Mouse (Mus musculus) E14TG2a.4 (cell line): ENCODE data around the gene Irf2.

Source experiments
- H3K27me3 ChIP-seq: 2 replicates; pipeline ENCODE4 v1.6.1; 2014; ENCODE audit warnings: low read length, control low read depth; ENCODE audit not compliant: insufficient read depth
- H3K36me3 ChIP-seq: 2 replicates; pipeline ENCODE4 v1.6.1; 2014; ENCODE audit warnings: low read length, control low read depth; ENCODE audit not compliant: insufficient read depth
- H3K4me1 ChIP-seq: replicated peaks from 2 replicates; pipeline ENCODE4 v1.6.1; 2014; ENCODE audit warnings: low read depth, low read length, control low read depth
- H3K4me3 ChIP-seq: replicated peaks from 2 replicates; pipeline ENCODE4 v1.5.1; 2014; ENCODE audit warnings: mild to moderate bottlenecking, low read length
- H3K9me3 ChIP-seq: 2 replicates; pipeline ENCODE4 v1.6.1; 2014; ENCODE audit warnings: low read length, control low read depth
- CTCF ChIP-seq: conservative IDR thresholded peaks from 2 replicates; pipeline ENCODE4 v1.5.1; 2014; ENCODE audit warnings: low read length
- NANOG ChIP-seq: IDR thresholded peaks from 2 replicates; pipeline ENCODE4 v1.6.1; 2014; ENCODE audit warnings: borderline replicate concordance, low read length, mixed read lengths
- POU5F1 ChIP-seq: IDR thresholded peaks from 2 replicates; pipeline ENCODE4 v1.6.1; 2014; ENCODE audit warnings: low read length, borderline replicate concordance

Gene Irf2

DNA sequence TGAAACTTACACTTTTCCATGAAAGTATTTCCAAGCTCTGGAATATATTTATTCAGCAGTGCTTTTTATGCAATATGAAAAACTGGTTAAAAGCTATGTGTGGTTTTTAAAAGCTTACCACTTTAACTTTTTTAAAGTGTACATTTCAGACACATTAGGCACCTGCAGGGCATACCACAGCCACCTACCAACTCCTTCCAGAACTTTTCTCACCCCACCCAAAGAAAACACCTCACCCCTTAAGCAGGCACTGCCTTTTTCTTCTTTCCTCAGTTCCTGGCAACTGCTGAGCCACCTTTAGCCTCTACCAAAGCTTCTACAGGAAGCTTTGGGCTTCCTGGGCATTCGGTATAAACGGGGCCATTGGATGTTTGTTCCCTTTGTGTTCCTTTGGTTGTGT is 62.5 kb downstream of the Irf2 start:
- no peak for TF ChIP-seq POU5F1
- no peak for TF ChIP-seq NANOG
- TF ChIP-seq CTCF, result no peak
- no peak overlapping the region for H3K4me3 ChIP-seq
- no peaks in the 10 kb centered on the region for H3K36me3 ChIP-seq
- H3K27me3 ChIP-seq, result no peaks in the 10 kb centered on the region
- H3K9me3 ChIP-seq, result no peaks in the 10 kb centered on the region
- no peaks in the 10 kb centered on the region for H3K4me1 ChIP-seq

DNA sequence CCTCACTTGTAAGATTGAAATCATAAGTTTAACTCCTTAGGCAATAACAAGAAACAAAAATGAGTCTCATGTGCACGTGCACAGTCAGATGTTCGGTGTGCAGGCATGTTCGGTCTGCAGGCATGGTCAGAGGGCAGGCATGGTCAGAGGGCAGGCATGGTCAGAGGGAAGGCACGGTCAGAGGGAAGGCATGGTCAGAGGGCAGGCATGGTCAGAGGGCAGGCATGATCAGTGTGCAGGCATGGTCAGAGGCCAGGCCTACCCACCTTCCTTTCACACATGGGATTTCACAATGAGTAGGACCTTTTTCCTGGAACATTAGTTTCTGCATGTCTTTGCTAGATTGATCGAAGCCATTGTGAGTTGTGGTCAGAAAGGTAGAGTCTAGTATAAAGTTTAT is 65.2 kb downstream of the Irf2 start:
- no peaks in the 10 kb centered on the region for H3K4me1 ChIP-seq
- H3K9me3 ChIP-seq, result no peaks in the 10 kb centered on the region
- H3K27me3 ChIP-seq, result no peaks in the 10 kb centered on the region
- no peak overlapping the region for H3K4me3 ChIP-seq
- TF ChIP-seq POU5F1, result no peak
- TF ChIP-seq CTCF, result no peak
- no peak for TF ChIP-seq NANOG
- H3K36me3 ChIP-seq, result no peaks in the 10 kb centered on the region

DNA sequence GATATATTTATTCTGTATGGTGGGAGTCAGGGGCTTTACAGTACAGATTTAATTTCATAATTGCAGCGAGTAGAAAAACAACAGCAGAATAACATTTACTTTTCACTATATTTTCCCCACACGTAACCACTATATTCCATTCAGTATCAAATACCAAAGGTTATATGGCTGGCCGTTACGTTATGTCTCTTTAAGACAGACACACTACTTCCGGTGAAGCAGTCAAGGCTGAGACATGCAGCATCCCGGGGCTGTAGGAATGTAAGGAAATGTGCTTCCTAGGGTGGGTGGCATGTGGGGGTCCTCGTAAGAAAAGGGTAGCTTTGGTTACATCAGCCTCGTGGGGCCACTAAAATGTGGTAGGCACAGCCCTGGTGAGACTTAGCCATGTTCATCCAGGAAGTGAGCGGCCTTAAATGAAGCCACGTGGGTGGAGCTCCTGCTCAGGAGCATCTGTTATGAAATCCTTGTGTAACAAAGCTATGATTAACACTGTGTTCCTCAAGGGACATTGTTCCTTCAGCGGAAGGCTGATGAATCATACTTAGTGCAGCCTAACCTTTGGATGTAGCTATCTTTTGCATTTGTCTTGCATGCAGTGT is 71.6 kb downstream of the Irf2 start:
- no peaks in the 10 kb centered on the region for H3K36me3 ChIP-seq
- no peaks in the 10 kb centered on the region for H3K27me3 ChIP-seq
- no peaks in the 10 kb centered on the region for H3K4me1 ChIP-seq
- no peaks in the 10 kb centered on the region for H3K9me3 ChIP-seq
- TF ChIP-seq POU5F1, result no peak
- TF ChIP-seq NANOG, result no peak
- no peak overlapping the region for H3K4me3 ChIP-seq

DNA sequence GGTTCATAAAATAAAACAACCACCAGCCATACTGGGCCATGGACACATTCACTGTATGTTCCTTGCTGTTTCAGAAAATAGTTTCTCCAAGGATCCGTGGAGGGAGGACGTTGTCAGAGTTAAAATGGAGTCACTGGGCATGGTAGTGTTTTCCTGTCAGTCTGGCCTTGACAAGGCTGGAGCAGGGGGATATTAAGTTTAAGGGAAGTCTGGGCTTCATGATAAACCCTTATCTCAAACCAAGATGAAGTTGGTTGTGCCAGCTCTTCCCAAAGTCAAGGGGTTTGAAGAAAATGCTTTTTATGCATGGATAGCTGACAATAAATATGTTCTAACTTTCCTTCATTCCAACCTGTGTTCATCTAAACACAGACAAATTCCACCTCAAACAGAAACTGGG is 72.4 kb downstream of the Irf2 start:
- 0 out of 2 replicates have a peak, but pooled peaks cover 3% of the 10 kb centered on the region for H3K9me3 ChIP-seq
- TF ChIP-seq CTCF (no peak), POU5F1 (no peak), NANOG (no peak)
- no peaks in the 10 kb centered on the region for H3K4me1 ChIP-seq
- no peak overlapping the region for H3K4me3 ChIP-seq
- H3K27me3 ChIP-seq, result no peaks in the 10 kb centered on the region
- H3K36me3 ChIP-seq, result no peaks in the 10 kb centered on the region

DNA sequence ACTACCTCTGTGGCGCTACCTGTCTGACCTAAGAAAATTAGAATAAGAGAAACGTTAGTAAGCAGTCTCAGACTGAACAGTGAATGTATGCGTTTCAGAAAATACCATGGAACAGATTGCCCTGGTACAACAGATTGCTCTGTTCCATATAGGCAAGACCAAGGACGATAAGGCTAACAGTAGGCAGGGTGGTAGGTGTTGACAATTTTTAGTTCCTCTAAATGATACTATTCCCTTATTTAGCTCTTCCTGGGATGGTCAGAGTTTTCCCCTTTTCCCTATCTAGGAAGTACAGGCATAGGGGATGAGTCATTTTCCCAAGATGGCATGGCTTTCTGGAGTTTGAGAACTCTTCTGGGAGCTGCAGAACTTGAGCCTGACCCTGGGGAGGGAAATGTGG is 73.4 kb downstream of the Irf2 start:
- TF ChIP-seq CTCF, result no peak
- TF ChIP-seq NANOG, result no peak
- no peak for TF ChIP-seq POU5F1
- no peaks in the 10 kb centered on the region for H3K27me3 ChIP-seq
- no peaks in the 10 kb centered on the region for H3K36me3 ChIP-seq
- H3K4me3 ChIP-seq, result no peak overlapping the region
- H3K4me1 ChIP-seq, result no peaks in the 10 kb centered on the region
- 0 out of 2 replicates have a peak, but pooled peaks cover 3% of the 10 kb centered on the region for H3K9me3 ChIP-seq

DNA sequence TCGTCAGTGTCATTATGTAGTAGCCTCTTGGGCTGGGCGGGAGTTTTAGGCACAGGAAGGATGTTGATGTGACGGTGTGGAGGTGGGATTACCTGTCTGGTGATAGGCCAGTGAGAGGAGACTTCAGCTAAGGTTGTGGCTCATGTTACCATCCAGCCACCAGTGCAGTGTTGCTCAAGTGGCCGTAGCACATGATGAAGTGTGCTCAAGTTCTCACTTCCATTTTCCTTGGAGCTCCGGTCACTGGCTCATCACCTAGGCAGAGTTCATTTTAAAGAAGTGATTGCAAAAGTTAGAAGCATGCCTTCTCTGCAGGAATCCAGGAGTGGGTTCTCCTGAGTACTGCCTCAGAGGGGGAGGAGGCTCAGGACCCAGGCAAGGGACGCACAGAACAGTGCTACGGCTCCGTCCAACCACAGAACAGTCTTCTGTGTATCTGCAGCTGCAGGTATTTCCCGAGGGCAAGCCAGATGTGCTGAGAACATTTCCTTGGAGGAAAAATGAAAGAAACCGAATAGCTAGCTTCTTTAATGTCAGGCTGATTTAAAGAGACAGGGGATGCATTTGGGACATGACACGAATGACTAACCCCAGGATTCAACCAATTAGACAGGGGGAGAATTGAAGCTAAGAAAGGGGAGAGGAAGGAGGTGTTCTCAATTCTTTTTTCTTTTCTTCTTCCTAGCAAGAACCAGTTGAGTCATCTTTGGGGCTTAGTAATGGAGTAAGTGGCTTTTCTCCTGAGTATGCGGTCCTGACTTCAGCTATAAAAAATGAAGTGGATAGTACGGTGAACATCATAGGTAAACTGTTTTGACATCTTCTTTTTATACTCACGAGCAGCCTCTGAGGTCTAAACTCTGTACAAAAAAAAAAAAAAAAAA is 78.8 kb downstream of the Irf2 start:
- no peak overlapping the region for H3K4me3 ChIP-seq
- 0 out of 2 replicates have a peak, but pooled peaks cover 3% of the 10 kb centered on the region for H3K9me3 ChIP-seq
- no peaks in the 10 kb centered on the region for H3K4me1 ChIP-seq
- TF ChIP-seq CTCF (no peak), NANOG (no peak), POU5F1 (no peak)
- H3K27me3 ChIP-seq, result no peaks in the 10 kb centered on the region
- H3K36me3 ChIP-seq, result no peaks in the 10 kb centered on the region

DNA sequence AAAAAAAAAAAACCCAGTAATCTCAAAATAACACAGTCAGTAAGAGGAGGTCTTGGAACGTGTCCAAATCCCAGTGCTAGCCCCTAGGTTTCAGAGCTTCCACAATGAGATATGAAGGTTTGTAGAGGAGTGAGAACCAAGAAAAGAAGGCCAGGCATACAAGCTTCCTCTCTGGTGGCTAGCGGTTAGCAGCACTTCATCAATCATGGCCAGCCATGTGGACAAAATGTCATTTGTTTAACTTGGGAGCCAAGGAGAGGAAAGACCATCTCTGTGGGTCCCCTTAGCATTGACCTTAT is 79.4 kb downstream of the Irf2 start:
- H3K27me3 ChIP-seq, result no peaks in the 10 kb centered on the region
- H3K36me3 ChIP-seq, result no peaks in the 10 kb centered on the region
- H3K4me1 ChIP-seq, result no peaks in the 10 kb centered on the region
- 0 out of 2 replicates have a peak, but pooled peaks cover 3% of the 10 kb centered on the region for H3K9me3 ChIP-seq
- no peak for TF ChIP-seq POU5F1
- no peak for TF ChIP-seq CTCF
- TF ChIP-seq NANOG, result no peak
- H3K4me3 ChIP-seq, result no peak overlapping the region

DNA sequence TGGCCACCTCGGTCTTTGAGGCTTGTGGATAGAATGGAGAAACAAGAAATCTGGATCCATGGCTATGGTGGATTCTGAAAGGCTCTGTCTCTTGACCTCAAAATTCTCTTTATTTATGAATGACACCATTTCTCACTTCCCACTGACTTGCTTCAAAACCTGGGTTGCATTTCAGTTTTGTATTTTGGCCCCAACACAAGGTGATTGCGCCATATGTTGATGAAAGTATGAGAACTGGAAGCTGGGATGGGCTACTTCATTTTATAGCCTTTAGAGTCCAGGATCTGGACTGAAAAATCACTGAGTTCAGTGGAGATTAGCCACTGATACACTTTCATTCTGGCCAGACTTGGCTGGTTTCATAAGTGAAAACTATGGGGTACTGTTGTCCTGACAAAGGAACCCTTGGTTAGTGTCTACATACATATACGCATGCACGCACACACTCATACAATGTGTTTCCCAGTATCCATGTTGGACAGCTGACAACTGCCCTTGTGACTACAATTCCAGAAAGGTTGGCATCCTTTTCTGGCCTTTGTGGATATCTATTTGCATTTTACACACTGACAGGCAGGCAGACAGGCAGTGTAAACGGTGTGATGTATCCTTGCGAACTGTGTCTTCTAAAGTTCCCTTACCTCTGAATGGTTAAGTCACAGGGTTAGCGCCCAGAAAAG is 89.3 kb downstream of the Irf2 start:
- TF ChIP-seq CTCF (no peak), POU5F1 (no peak), NANOG (no peak)

More for the DNA sequence above, 89.3 kb downstream of the Irf2 start:
- Histone ChIP-seq H3K27me3 (no peaks in the 10 kb centered on the region), H3K4me3 (no peak overlapping the region), H3K36me3 (no peaks in the 10 kb centered on the region), H3K9me3 (no peaks in the 10 kb centered on the region), H3K4me1 (0 out of 2 replicates have a peak, but pooled peaks cover 5% of the 10 kb centered on the region)
